Mouse (Mus musculus) right cerebral cortex, adult 2 months (tissue): ENCODE measurements around the gene Ern2.

Experiments used
- DNase-seq, 2 experiments: peaks; one replicate each; pipeline ENCODE4 v3.0.0; 2021 to 2022; ENCODE audit warnings: low spot score in 2 of 2

The Ern2 gene

GRCm38 (mm10) chr7:122186043-122186442 is at the start of gene Ern2:
TSS of gene Ern2 (minus strand) at chr7:122186207.
- no peak for DNase-seq

GRCm38 (mm10) chr7:122230866-122231265 is 44.9 kb upstream of the Ern2 start:
- no peak for DNase-seq

GRCm38 (mm10) chr7:122229916-122230315 is 43.9 kb upstream of the Ern2 start:
- no peak for DNase-seq

GRCm38 (mm10) chr7:122229306-122229705 is 43.3 kb upstream of the Ern2 start:
- no peak for DNase-seq

GRCm38 (mm10) chr7:122226744-122227143 is 40.7 kb upstream of the Ern2 start:
- DNase-seq: no peak

GRCm38 (mm10) chr7:122226020-122226742 is 40.2 kb upstream of the Ern2 start:
- DNase-seq: no peak

GRCm38 (mm10) chr7:122219315-122219801 is 33.4 kb upstream of the Ern2 start, which contains the start of gene Chp2:
TSS of gene Chp2 (plus strand) at chr7:122219496.
- DNase-seq: no peak

GRCm38 (mm10) chr7:122208276-122209021 is 22.4 kb upstream of the Ern2 start:
- DNase-seq: no peak

GRCm38 (mm10) chr7:122206121-122206520 is 20.1 kb upstream of the Ern2 start:
- DNase-seq: no peak

GRCm38 (mm10) chr7:122203936-122204335 is 17.9 kb upstream of the Ern2 start:
- no peak for DNase-seq

- peak; percentile 29 to 38 for DNase-seq
These were observed 13.3 kb upstream of the Ern2 start for GRCm38 (mm10) chr7:122199296-122199695.

GRCm38 (mm10) chr7:122197306-122197705 is 11.3 kb upstream of the Ern2 start:
- DNase-seq: peak; percentile 70 to 74

- DNase-seq: no peak
These were observed 10.8 kb upstream of the Ern2 start for GRCm38 (mm10) chr7:122196771-122197170.

GRCm38 (mm10) chr7:122193919-122194318 is 7.9 kb upstream of the Ern2 start:
- DNase-seq: no peak

- no peak for DNase-seq
These were observed 5.1 kb upstream of the Ern2 start for GRCm38 (mm10) chr7:122191097-122191496.

- peak; percentile 26 to 30 for DNase-seq
These were observed 3.5 kb upstream of the Ern2 start for GRCm38 (mm10) chr7:122189484-122189883.

GRCm38 (mm10) chr7:122184569-122184968 is 1.4 kb downstream of the Ern2 start:
- no peak for DNase-seq

- DNase-seq: no peak
These were observed 5.3 kb downstream of the Ern2 start for GRCm38 (mm10) chr7:122180720-122181119.

GRCm38 (mm10) chr7:122171613-122172012 is 14.4 kb downstream of the Ern2 start:
- DNase-seq: no peak

GRCm38 (mm10) chr7:122170705-122171104 is 15.3 kb downstream of the Ern2 start:
- no peak for DNase-seq

GRCm38 (mm10) chr7:122167203-122167602 is 18.8 kb downstream of the Ern2 start:
- DNase-seq: no peak

GRCm38 (mm10) chr7:122163766-122164165 is 22.2 kb downstream of the Ern2 start:
- no peak for DNase-seq

- DNase-seq: no peak
These were observed 26.0 kb downstream of the Ern2 start for GRCm38 (mm10) chr7:122160037-122160436.
